Mouse (Mus musculus) embryo, embryonic 9.5 days (tissue): Measurements from ENCODE around the gene Vti1a.

ENCODE experiments used
- DNase-seq: peaks from one replicate; pipeline ENCODE4 v3.0.0-alpha.2; 2017; ENCODE audit errors: extremely low spot score

The Vti1a gene

GRCm38 (mm10) chr19:55559331-55559730 is 243.2 kb downstream of the Vti1a start:
- DNase-seq, result no peak

- DNase-seq, result no peak
These were observed 244.1 kb downstream of the Vti1a start for GRCm38 (mm10) chr19:55560088-55560682.

GRCm38 (mm10) chr19:55561469-55561868 is 245.4 kb downstream of the Vti1a start:
- no peak for DNase-seq

GRCm38 (mm10) chr19:55562487-55563147 is 246.5 kb downstream of the Vti1a start:
- no peak for DNase-seq

- DNase-seq, result no peak
These were observed 247.1 kb downstream of the Vti1a start for GRCm38 (mm10) chr19:55563148-55563651.

GRCm38 (mm10) chr19:55564104-55564938 is 248.2 kb downstream of the Vti1a start:
- no peak for DNase-seq

- no peak for DNase-seq
These were observed 249.0 kb downstream of the Vti1a start for GRCm38 (mm10) chr19:55565111-55565510.

GRCm38 (mm10) chr19:55565523-55566369 is 249.7 kb downstream of the Vti1a start:
- no peak for DNase-seq

- DNase-seq, result no peak
These were observed 253.0 kb downstream of the Vti1a start for GRCm38 (mm10) chr19:55569114-55569513.

GRCm38 (mm10) chr19:55569894-55570293 is 253.8 kb downstream of the Vti1a start:
- no peak for DNase-seq

- DNase-seq, result no peak
These were observed 254.6 kb downstream of the Vti1a start for GRCm38 (mm10) chr19:55570520-55571296.

GRCm38 (mm10) chr19:55571486-55571885 is 255.4 kb downstream of the Vti1a start:
- no peak for DNase-seq

GRCm38 (mm10) chr19:55577306-55578042 is 261.4 kb downstream of the Vti1a start:
- no peak for DNase-seq

- peak; percentile 60 for DNase-seq
These were observed 262.3 kb downstream of the Vti1a start for GRCm38 (mm10) chr19:55578094-55579085.

GRCm38 (mm10) chr19:55579310-55579709 is 263.2 kb downstream of the Vti1a start:
- no peak for DNase-seq

GRCm38 (mm10) chr19:55580152-55580551 is 264.1 kb downstream of the Vti1a start:
- no peak for DNase-seq

GRCm38 (mm10) chr19:55580667-55581066 is 264.6 kb downstream of the Vti1a start:
- no peak for DNase-seq

GRCm38 (mm10) chr19:55582896-55583653 is 267.0 kb downstream of the Vti1a start:
- no peak for DNase-seq
